Mouse (Mus musculus) bone marrow, adult 2 months (tissue): ENCODE measurements around the gene Hoxc6.

Experiments used
- CTCF ChIP-seq: fragments of 200-500 bp; IDR thresholded peaks from 2 replicates; pipeline ENCODE4 v1.5.1; 2011; ENCODE audit warnings: low read length, control low read depth; ENCODE audit not compliant: control insufficient read depth, insufficient read depth
- POLR2A ChIP-seq: fragments of 200-500 bp; IDR thresholded peaks from 2 replicates; pipeline ENCODE4 v1.6.1; 2011; ENCODE audit warnings: low read depth, mild to moderate bottlenecking, control low read depth, low read length, borderline replicate concordance; ENCODE audit not compliant: control insufficient read depth

DNA sequence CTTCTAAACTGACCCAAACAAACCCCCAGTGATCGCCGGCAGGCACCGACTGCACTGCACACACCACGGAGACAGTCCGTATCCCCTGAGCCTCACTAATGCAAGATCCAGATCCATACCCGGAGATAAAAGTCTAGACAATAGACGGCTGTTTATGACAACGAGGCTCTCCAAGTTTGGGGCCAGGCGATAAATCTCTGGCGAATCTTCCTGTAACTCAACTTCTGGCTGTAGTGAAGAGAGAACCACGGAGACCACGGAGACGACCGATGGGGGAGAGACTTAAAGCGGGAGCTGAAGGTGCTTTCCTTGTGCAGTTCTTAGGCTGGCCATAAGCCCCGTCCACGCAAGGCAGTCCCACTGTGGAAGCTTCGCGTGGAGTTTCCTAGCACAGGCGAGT, 48.4 kb upstream of the Hoxc6 start:
- TF ChIP-seq POLR2A, result no peak
- TF ChIP-seq CTCF, result no peak
